Mouse (Mus musculus) neutrophil, adult 83 days (primary cell): Measurements from ENCODE around the gene Kcna1. TPM values are rescaled to one million over a fixed set of nuclear protein-coding genes. Genes with fewer than 3 reads are reported as not detected.

Source experiments
- total RNA-seq, 2 experiments: library from RNA; stranded (reverse); gene quantifications; one replicate each; pipeline ENCODE4 v1.2.4; 2023

The Kcna1 gene
- not detected for total RNA-seq

GRCm38 (mm10) chr6:126646381-126646780, at the start of gene Kcna1:
Kcna1 (minus strand) TSS chr6:126646384.

Other genes with a start within 250 kb of the Kcna1 start
- not detected for gene Kcna5, start 111.0 kb downstream of the Kcna1 start, total RNA-seq
- not detected for gene Kcna6, start 94.3 kb upstream of the Kcna1 start, total RNA-seq
- gene Ndufa9, start 202.8 kb upstream of the Kcna1 start, total RNA-seq: 10 to 100 TPM; 39.7 to 46.3 TPM
- not detected for gene Akap3, start 206.7 kb upstream of the Kcna1 start, total RNA-seq